Mouse (Mus musculus) left cerebral cortex, postnatal 36 days (tissue): ENCODE measurements at regions not wholly inside any gene's neighbourhood (a gene's known extent, or its start where the extent isn't known, plus 50 kb on each side); places are given as distances from the start of the nearest gene placed in this dataset.

Experiments
- DNase-seq, 2 experiments: peaks; one replicate each; pipeline ENCODE4 v3.0.0; 2021 to 2022; ENCODE audit warnings: low spot score in 2 of 2, mixed read lengths in 1 of 2
- intact Hi-C: fragments of 180-260 bp; cut with DNase I; formaldehyde crosslinking; loops from one replicate; pipeline ENCODE4 v1.15.1; 2025

DNA sequence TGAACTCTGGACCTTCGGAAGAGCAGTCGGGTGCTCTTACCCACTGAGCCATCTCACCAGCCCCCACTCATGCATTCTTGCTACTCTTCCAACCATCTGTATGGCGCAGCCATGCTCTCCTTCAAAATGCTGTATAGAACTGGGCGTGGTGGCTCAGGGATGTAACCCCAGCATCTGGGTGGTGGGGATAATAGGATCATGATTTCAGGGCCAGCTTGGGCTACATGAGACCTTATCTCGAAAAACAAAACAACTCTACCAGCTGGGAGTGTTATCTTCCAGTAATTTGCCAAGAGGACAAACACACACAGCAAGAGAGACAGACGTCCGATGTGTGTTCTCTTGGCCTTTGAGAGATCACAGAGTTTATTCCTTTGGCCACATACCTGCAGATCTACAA, 69.8 kb upstream of the Lmo2 start:
- DNase-seq, result no peak
- intact Hi-C loops, result no loop called here

DNA sequence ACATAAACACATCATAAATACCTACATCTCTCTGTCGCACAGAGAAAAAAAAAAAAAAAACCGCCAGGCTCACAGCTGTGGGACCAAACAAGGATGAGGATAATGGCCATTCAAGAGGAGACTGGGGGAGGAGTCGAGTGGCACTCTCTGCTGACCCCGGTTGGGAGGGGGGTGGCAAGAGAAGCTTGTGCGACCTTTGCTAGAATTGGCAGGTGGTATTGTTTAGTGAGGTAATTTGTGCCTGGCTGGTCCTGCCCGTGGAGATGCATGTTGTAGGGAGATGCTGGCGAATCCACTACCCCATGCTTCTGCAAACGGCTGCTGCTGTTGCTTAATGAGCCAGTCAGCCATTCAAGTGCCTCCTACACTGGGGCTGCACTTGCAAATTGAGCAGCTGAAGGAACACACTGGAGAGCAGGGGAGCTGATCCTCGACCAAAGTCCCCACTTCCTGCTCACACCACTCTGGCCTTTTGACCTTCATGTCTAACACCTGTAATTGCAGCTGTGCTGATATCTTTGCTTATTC, 66.5 kb upstream of the Lmo2 start:
- intact Hi-C loops, result no loop called here
- no peak for DNase-seq

DNA sequence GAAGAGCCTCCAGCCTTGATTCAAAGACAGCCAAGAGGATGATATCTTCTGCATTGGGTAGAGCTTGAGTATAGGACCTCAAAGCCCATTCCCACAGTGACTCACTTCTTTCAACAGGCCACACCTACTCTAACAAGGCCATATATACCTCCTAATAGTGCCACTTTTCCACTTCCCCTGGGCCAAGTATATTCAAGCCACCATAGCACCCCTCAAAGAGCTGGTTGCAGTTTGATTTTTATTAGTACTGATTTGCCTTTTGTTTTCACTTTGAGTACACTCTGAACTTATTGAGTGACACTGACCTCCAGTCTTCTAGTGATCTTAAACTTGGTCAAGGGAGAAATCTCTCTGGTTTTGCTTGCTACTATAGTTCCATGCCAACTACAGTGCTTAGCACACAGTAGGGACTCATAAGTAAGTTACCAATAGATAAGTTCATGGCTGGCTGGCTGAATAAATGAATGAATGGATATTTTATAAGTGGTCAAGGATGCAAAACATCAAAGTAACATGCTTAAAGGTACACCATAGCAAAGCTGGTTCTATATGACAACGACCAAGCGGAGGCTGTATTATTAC, 64.5 kb upstream of the Lmo2 start:
- no peak for DNase-seq
- intact Hi-C loops, result no loop called here

DNA sequence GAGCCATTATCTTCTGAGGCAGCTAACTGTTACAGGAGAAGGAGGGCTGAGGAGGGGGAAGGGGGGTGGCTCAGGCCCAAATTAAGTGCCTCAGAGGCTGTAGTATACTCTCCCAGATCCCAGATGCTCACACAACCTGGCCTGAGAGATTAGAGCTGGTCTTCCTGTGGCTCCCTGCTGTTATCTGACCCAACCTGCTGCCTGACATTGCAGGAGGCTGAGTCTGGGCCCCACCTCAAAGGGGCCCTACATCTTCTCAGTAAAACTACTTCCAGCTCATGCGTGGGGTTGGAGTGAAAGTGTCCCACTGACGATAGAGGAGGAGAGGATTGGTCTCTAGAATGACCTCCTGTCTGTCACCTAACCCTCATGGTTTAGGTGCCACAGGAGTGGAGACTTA, 64.0 kb upstream of the Lmo2 start:
- intact Hi-C loops, result no loop called here

DNA sequence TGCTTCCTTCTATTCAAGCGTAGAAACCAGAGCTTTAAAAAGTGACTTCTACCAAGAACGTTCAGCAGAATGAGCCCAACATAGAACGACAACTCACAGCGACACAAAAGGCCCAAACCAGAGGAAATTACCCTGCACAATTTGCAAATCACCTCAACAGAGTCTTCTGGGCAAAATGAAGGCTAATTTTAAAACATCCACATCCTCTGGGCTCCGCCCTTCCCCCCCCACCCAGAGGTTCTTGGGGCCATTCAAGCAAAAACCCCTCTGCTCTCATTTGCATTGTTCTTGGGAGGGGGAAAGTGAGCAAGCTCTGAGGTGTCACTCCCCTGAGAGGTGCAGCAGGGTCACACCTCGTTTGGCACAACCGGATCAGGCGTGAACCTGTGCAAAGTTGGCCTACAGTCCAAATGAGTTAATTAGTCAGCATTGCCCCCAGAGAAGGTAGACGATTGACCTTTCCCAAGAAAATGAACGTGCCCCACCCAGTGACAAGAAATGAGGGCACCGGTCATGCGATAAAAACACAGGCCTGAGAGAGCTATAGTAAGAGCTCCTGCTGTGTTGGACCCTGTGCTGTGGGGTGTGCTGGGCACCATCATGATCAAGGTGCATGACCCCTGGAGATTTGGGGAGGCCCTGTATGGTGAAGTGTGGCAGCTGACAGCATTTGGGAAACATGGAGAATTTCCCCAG, 62.7 kb upstream of the Lmo2 start:
- DNase-seq, result no peak
- intact Hi-C loops, result no loop called here

More for the DNA sequence above, 64.0 kb upstream of the Lmo2 start:
- DNase-seq, result no peak

DNA sequence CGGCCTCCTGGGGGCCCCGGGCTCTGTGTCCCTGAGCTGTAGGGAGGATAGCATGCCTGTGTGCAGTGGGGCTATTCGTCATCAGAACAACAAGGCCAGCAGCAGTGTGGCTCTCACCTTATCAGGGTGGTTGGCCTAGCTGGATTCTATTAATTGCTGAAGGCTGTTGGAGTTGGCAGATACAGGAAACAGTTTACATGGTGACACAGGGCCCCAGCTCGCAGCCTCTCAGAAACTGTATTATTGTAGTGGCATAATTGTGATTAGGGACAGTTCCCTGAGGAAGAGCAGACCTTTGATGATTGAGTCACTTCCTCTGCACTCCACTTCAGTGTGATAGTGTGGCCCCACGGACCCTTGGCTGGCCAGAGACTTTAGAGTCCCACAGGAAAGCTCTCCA, 61.6 kb upstream of the Lmo2 start:
- intact Hi-C loops, result no loop called here
- no peak for DNase-seq

DNA sequence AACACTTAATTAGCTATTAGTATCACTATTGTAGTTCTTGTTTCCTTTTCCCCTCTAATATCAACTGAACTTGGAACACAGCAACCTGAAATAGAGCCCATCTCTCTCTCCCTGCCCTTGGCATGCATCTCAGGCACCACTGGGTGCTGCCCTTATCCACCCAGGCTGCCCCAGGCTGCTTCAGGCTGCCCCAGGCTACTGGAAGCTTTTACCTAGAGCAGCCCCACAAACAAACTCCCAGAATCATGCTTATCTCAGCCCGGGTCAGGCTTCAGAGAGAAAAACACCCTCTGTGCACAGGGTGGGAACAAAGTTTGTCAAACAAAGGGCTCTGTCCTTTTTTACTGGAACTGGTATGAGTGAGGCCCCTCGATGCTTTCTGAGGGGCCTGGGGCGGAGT, 61.0 kb upstream of the Lmo2 start:
- intact Hi-C loops, result no loop called here

DNA sequence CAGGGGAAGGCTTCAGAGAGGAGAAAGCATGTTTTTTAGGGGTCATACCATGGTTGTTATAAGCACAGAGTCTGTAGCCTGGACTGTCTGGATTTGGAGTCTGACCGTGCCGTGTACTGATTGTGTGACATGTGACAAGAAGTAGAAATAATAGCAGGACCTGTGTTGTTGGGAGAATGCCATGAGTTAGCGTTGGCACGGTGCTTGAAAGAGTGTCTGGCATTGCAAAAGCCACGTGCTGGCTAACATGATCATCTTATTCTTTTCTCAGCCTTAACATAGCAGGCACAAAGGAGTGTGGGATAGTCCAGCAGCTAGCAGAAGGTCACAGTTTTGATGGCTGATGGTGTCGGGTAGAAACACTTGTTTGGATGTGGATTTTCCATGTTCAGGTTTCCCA, 58.1 kb upstream of the Lmo2 start:
- DNase-seq, result no peak
- intact Hi-C loops, result no loop called here

More for the DNA sequence above, 61.0 kb upstream of the Lmo2 start:
- no peak for DNase-seq

DNA sequence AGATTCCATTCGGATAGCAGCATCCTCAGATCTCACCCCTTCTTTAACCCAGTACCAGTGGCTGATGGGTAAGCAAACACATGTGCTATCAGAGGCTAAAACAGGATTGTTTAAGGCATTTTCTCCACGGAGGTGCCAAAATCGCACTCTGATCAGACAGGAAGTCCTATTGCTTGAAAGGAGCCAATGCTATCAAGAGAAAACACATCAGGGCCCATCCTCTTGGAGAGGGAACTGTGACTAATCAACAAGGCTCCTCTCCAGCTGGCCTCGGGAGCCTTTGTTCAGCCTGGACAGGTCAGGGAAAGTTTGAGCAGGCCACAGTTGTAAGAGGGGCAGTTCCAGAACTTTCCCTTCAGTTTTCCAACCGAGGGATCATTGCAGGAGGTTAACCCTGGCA, 57.4 kb upstream of the Lmo2 start:
- no peak for DNase-seq
- intact Hi-C loops, result no loop called here

DNA sequence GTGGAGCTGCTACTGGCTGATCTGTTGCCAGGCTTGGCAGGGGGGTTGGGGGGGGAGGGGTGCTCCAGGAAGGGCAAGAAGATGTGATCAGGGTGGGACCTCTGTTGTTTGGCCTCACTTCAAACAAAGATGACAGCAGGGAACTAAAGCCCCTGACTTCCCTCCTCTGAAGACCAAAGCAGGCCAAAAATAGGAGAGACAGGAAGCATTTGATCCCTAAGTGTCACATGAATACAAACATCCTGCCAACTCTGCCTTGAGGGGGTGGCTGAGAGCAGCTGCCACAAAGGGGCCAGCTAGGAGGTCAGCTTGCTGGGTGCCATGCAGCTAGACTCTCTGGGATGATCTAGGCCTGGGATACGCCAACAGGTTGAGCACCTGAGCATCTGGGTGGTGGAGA, 56.3 kb upstream of the Lmo2 start:
- no peak for DNase-seq
- intact Hi-C loops, result no loop called here

DNA sequence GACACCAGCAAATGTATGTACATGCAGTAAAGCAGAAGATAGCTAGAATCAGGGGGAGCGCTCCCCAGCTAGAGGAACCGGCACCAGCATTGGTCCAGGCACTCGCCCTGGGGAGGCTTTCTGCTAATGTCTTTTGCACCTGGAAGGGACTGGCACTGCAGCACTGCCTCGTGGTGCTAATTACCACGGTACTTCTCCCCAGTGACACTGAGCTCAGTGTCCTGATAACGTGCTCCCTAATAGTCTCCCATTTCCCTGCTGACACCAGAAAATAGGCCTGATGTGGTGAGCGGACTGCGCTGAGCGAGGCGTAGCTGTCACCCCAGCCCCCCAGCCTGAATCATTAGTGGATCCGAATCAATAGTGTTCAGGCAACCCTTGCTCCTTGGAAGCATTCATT, 55.0 kb upstream of the Lmo2 start:
- intact Hi-C loops, result no loop called here
- no peak for DNase-seq

DNA sequence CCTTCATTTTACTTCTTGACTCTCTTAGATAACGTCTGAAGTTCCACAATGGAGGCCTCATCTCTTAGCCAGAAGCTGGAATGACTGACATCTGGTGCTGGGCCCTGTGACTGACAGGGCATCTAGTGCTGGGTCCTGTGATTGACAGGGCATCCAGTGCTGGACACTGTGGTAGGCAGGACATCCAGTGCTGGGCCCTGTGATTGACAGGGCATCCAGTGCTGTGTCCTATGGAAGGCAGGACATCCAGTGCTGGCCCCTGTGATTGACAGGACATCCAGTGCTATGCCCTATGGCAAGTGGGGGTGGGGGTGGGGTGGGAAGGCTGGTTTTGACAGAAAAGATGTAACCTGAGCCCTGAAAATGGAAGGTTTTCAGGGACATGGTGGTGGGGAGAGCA, 52.1 kb upstream of the Lmo2 start:
- intact Hi-C loops, result no loop called here
- DNase-seq, result no peak

DNA sequence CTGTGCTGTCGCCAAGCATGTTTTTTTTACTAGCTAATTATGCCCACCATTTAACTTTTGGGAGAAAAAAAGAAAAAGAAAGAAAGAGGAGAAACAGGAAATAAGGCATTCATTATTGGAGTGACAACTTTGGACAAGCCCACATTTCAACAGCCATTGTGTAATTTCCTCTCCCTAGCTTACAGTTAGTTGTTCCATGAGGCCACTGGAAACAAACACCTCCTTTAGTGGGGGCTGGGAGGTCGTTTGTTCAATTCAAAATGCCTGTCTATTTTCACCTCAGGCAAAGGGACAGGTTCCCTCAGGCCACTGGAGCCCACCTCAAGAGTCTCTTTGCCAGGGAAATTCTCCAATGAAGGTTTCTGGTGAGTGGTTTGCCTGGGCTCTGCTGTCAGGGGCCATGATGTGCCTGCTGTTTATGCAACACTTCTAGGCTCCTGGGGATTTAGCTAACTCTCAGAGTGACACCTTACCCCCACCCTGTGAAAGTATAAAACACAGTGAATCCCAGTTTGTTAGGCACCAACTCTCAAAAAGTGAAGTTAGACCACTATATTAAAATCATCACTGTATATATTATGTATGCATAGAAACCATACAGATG, 51.1 kb upstream of the Lmo2 start:
- DNase-seq, result no peak
- intact Hi-C loops, result no loop called here
